Mouse (Mus musculus) brain, embryonic 14.5 days (tissue): ENCODE measurements around the gene Ss18l2.

Experiments
- CTCF ChIP-seq: fragments of 200-500 bp; IDR thresholded peaks from 2 replicates; pipeline ENCODE4 v1.5.1; 2012; ENCODE audit warnings: inconsistent platforms, mild to moderate bottlenecking, moderate library complexity, borderline replicate concordance; ENCODE audit not compliant: insufficient read depth, insufficient read length; ENCODE audit errors: extremely low read depth
- POLR2A ChIP-seq: fragments of 200-500 bp; IDR thresholded peaks from 2 replicates; pipeline ENCODE4 v1.6.1; 2012; ENCODE audit warnings: mild to moderate bottlenecking, inconsistent platforms, borderline replicate concordance; ENCODE audit not compliant: poor library complexity, insufficient read depth, insufficient read length, severe bottlenecking; ENCODE audit errors: extremely low read depth

GRCm38 (mm10) chr9:121756785-121757184, 46.7 kb downstream of the Ss18l2 start:
- no peak for TF ChIP-seq CTCF
- no peak for TF ChIP-seq POLR2A
